Mouse (Mus musculus) adrenal gland, adult (tissue): ENCODE measurements at regions not wholly inside any gene's neighbourhood (a gene's known extent, or its start where the extent isn't known, plus 50 kb on each side); places are given as distances from the start of the nearest gene placed in this dataset.
"Not testable (repeated sequence)": the region's sequence is repeated elsewhere in the genome, so short reads cannot be mapped to it uniquely, and the experiment has no call there.

Source experiments
- DNase-seq, 2 experiments: peaks; one replicate each; pipeline ENCODE4 v3.0.0; 2022 to 2023; ENCODE audit warnings: low spot score in 1 of 2; ENCODE audit not compliant: inconsistent age in 2 of 2

- no peak for DNase-seq
Observed at GRCm38 (mm10) chr12:92887747-92888146, 1038.8 kb upstream of the Sel1l start.

- not testable (repeated sequence) for DNase-seq
Observed at GRCm38 (mm10) chr12:92886394-92887075, 1037.6 kb upstream of the Sel1l start.

GRCm38 (mm10) chr12:92884014-92884413 lies 1035.1 kb upstream of the Sel1l start:
- not testable (repeated sequence) for DNase-seq

GRCm38 (mm10) chr12:92883091-92883490 lies 1034.1 kb upstream of the Sel1l start:
- DNase-seq, result not testable (repeated sequence)

GRCm38 (mm10) chr12:92882540-92882939 lies 1033.6 kb upstream of the Sel1l start:
- not testable (repeated sequence) for DNase-seq

GRCm38 (mm10) chr12:92873602-92874001 lies 1024.6 kb upstream of the Sel1l start:
- DNase-seq, result no peak

- DNase-seq, result no peak
Observed at GRCm38 (mm10) chr12:92869336-92869735, 1020.4 kb upstream of the Sel1l start.

GRCm38 (mm10) chr12:92823090-92823786 lies 974.3 kb upstream of the Sel1l start:
- DNase-seq, result no peak

GRCm38 (mm10) chr12:92818610-92819009 lies 969.7 kb upstream of the Sel1l start:
- no peak for DNase-seq

GRCm38 (mm10) chr12:92801121-92801520 lies 952.2 kb upstream of the Sel1l start:
- DNase-seq, result no peak

GRCm38 (mm10) chr12:92783362-92783761 lies 934.4 kb upstream of the Sel1l start:
- DNase-seq, result no peak

GRCm38 (mm10) chr12:92779695-92780292 lies 930.8 kb upstream of the Sel1l start:
- no peak for DNase-seq

GRCm38 (mm10) chr12:92775668-92776067 lies 926.7 kb upstream of the Sel1l start:
- no peak for DNase-seq

- no peak for DNase-seq
Observed at GRCm38 (mm10) chr12:92748576-92748975, 899.6 kb upstream of the Sel1l start.

GRCm38 (mm10) chr12:92740818-92741217 lies 891.9 kb upstream of the Sel1l start:
- no peak for DNase-seq

GRCm38 (mm10) chr12:92739196-92739595 lies 890.2 kb upstream of the Sel1l start:
- DNase-seq, result no peak

- no peak for DNase-seq
Observed at GRCm38 (mm10) chr12:92737623-92738370, 888.8 kb upstream of the Sel1l start.

GRCm38 (mm10) chr12:92723022-92723421 lies 874.1 kb upstream of the Sel1l start:
- DNase-seq, result no peak

GRCm38 (mm10) chr12:92713415-92713814 lies 864.5 kb upstream of the Sel1l start:
- DNase-seq, result no peak

GRCm38 (mm10) chr12:92708466-92708865 lies 859.5 kb upstream of the Sel1l start:
- no peak for DNase-seq

GRCm38 (mm10) chr12:92703731-92704130 lies 854.8 kb upstream of the Sel1l start:
- DNase-seq, result no peak
